ENCODE assay signal across 9 mouse cellular contexts in the genomic region with DNA sequence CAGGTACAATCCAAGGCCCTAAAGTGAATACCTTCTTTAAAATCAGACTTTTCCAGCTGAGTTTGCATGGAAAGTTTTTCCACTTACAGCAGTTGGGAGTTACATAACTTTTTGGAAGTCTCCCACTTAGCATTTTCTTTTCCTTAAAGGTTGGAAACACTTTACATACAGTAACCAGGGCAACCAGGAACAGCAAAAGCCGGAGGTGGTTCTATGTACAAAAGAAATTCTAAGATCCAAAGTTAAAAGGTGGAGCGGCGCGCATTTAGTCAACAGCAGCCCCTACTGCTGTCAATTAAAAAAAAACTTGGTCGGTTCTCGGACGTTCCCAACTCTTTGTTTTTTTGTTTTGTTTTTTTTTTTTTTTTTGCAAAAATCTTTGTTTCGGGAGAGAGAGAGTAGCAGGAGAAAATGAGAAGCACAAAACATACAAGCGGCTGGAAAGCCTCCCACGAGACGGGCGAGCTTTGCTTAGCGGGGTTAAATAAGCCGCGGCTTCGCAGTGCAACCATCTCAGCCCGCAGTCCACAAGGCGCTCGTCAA. TPM values are rescaled to one million over a fixed set of nuclear protein-coding genes. Genes with fewer than 3 reads are reported as not detected.
DNase-seq lines count a peak whose midpoint lies in the region; ATAC-seq and TF ChIP-seq lines count a peak whose summit lies in the region.
"Had no signal": no experiment of that assay in that cellular context is flagged by ENCODE, and none has a peak within 500 bp of the region (broad histone marks: within the 10 kb centered on the region; RNA-seq: fewer than 3 reads in every experiment).

No protein-coding gene starts in this region.

- intact Hi-C loops in gastrocnemius, postnatal 36 days (cut with DNase I) = no loop called here

- WGBS in heart, embryonic 14.5 days = under 1% methylated on average over 19 of the region's 19 CpGs
- WGBS in embryonic facial prominence, embryonic 15.5 days = under 1% methylated on average over 19 of the region's 19 CpGs
- under 1% methylated on average over 19 of the region's 19 CpGs for WGBS in kidney, postnatal 0 days
- under 1% methylated on average over 19 of the region's 19 CpGs for WGBS in midbrain, embryonic 13.5 days

- H3K9ac ChIP-seq in heart, embryonic 14.5 days (ENCODE audit: low read length) = peak overlapping the region; percentile 85
- H3K9ac ChIP-seq in ES-E14 (ENCODE audit: insufficient read depth, low read depth, low read length, poor library complexity, severe bottlenecking) = peak overlapping the region; percentile 94
- peak overlapping the region; percentile 79 for H3K9ac ChIP-seq in embryonic facial prominence, embryonic 15.5 days
- peak overlapping the region; percentile 94 for H3K9ac ChIP-seq in kidney, postnatal 0 days (ENCODE audit: low read depth, low read length)
- peak overlapping the region; percentile 88 for H3K9ac ChIP-seq in midbrain, embryonic 13.5 days (replicated peaks)

- H3K27me3 ChIP-seq in heart, embryonic 14.5 days (ENCODE audit: control insufficient read depth, insufficient read depth, low read length) = no peaks in the 10 kb centered on the region
- no peaks in the 10 kb centered on the region for H3K27me3 ChIP-seq in embryonic facial prominence, embryonic 15.5 days
- H3K27me3 ChIP-seq in kidney, postnatal 0 days (ENCODE audit: insufficient read depth, low read length) = no peaks in the 10 kb centered on the region
- H3K27me3 ChIP-seq in midbrain, embryonic 13.5 days = no peaks in the 10 kb centered on the region

- peak overlapping the region; percentile 81 to 99 for H3K4me3 ChIP-seq in heart, embryonic 14.5 days (ENCODE audit: control insufficient read depth in 1 of 2, insufficient read depth in 1 of 2, low read depth in 1 of 2, low read length in 2 of 2)
- H3K4me3 ChIP-seq in ES-E14 (ENCODE audit: insufficient read depth in 1 of 2, low read depth in 1 of 2, low read length in 2 of 2, poor library complexity in 1 of 2, severe bottlenecking in 1 of 2) = peak overlapping the region; percentile 76 to 90
- peak overlapping the region; percentile 84 for H3K4me3 ChIP-seq in embryonic facial prominence, embryonic 15.5 days (replicated peaks)
- peak overlapping the region; percentile 88 for H3K4me3 ChIP-seq in kidney, postnatal 0 days (replicated peaks; ENCODE audit: low read depth, low read length)
- H3K4me3 ChIP-seq in midbrain, embryonic 13.5 days (replicated peaks) = peak overlapping the region; percentile 85

- ATAC-seq in heart, embryonic 14.5 days (ENCODE audit: insufficient number of reproducible peaks, insufficient read depth, low FRiP score, low read depth) = no peak
- no peak for ATAC-seq in embryonic facial prominence, embryonic 15.5 days (ENCODE audit: insufficient number of reproducible peaks, low FRiP score, low TSS enrichment, low read depth)
- ATAC-seq in kidney, postnatal 0 days (replicated peaks; ENCODE audit: low FRiP score, low read depth) = no peak
- ATAC-seq in midbrain, embryonic 13.5 days = no peak

- DNase-seq in heart, adult 8-10 months (ENCODE audit: low spot score) = no peak
- DNase-seq in ES-E14 (ENCODE audit: low read depth, low spot score) = no peak
- peak; percentile 62 for DNase-seq in kidney, postnatal 0 days (ENCODE audit: low spot score)
- DNase-seq in thymus, postnatal 14 days = no peak
- DNase-seq in gastrocnemius, postnatal 36 days = no peak

- H3K4me2 ChIP-seq in heart, embryonic 14.5 days (ENCODE audit: low read length) = peak overlapping the region; percentile 84
- peak overlapping the region; percentile 56 for H3K4me2 ChIP-seq in embryonic facial prominence, embryonic 15.5 days (replicated peaks)
- H3K4me2 ChIP-seq in kidney, postnatal 0 days (ENCODE audit: low read length) = peak overlapping the region; percentile 57
- H3K4me2 ChIP-seq in midbrain, embryonic 13.5 days (replicated peaks) = peak overlapping the region; percentile 72

- H3K4me1 ChIP-seq in heart, embryonic 14.5 days (ENCODE audit: control insufficient read depth in 2 of 2, insufficient read depth in 2 of 2, low read length in 2 of 2) = peaks cover 5 to 9% of the 10 kb centered on the region in 2 experiments
- H3K4me1 ChIP-seq in ES-E14 (ENCODE audit: control insufficient read depth in 2 of 2, insufficient read depth in 2 of 2, low read length in 2 of 2, poor library complexity in 1 of 2) = peaks cover 0 to 5% of the 10 kb centered on the region in 2 experiments; a peak in 1 of 4 replicates
- H3K4me1 ChIP-seq in embryonic facial prominence, embryonic 15.5 days = peaks cover 12% of the 10 kb centered on the region
- H3K4me1 ChIP-seq in kidney, postnatal 0 days (replicated peaks; ENCODE audit: insufficient read depth, low read length) = no peaks in the 10 kb centered on the region
- H3K4me1 ChIP-seq in midbrain, embryonic 13.5 days (replicated peaks) = peaks cover 24% of the 10 kb centered on the region

- no peaks in the 10 kb centered on the region for H3K9me3 ChIP-seq in heart, embryonic 14.5 days (ENCODE audit: control insufficient read depth, low read length)
- H3K9me3 ChIP-seq in ES-E14 (ENCODE audit: control insufficient read depth, insufficient read depth, low read depth, low read length) = no peaks in the 10 kb centered on the region
- no peaks in the 10 kb centered on the region for H3K9me3 ChIP-seq in embryonic facial prominence, embryonic 15.5 days (replicated peaks)
- no peaks in the 10 kb centered on the region for H3K9me3 ChIP-seq in kidney, postnatal 0 days (replicated peaks; ENCODE audit: low read length)
- H3K9me3 ChIP-seq in midbrain, embryonic 13.5 days = no peaks in the 10 kb centered on the region

- H3K36me3 ChIP-seq in heart, embryonic 14.5 days (ENCODE audit: control insufficient read depth, insufficient read depth, low read length) = peaks cover 21% of the 10 kb centered on the region
- peaks cover 13% of the 10 kb centered on the region for H3K36me3 ChIP-seq in ES-E14 (ENCODE audit: control insufficient read depth, insufficient read depth, low read length, poor library complexity, severe bottlenecking)
- peaks cover 20% of the 10 kb centered on the region; the same call in 1 of the 2 replicates for H3K36me3 ChIP-seq in embryonic facial prominence, embryonic 15.5 days
- H3K36me3 ChIP-seq in kidney, postnatal 0 days (ENCODE audit: insufficient read depth, low read length) = peaks cover 12% of the 10 kb centered on the region
- peaks cover 20% of the 10 kb centered on the region for H3K36me3 ChIP-seq in midbrain, embryonic 13.5 days

- peak overlapping the region; percentile 72 to 91 for H3K27ac ChIP-seq in heart, embryonic 14.5 days (replicated peaks in 1 of 2; ENCODE audit: control insufficient read depth in 1 of 2, insufficient read depth in 1 of 2, low read depth in 2 of 2, low read length in 2 of 2)
- peak overlapping the region; percentile 73 for H3K27ac ChIP-seq in ES-E14 (ENCODE audit: insufficient read depth, low read depth, low read length, poor library complexity, severe bottlenecking)
- H3K27ac ChIP-seq in embryonic facial prominence, embryonic 15.5 days (replicated peaks) = peak overlapping the region; percentile 89
- peak overlapping the region; percentile 95 for H3K27ac ChIP-seq in kidney, postnatal 0 days
- H3K27ac ChIP-seq in midbrain, embryonic 13.5 days = peak overlapping the region; percentile 87

- TF ChIP-seq CTCF in kidney, postnatal 0 days (IDR thresholded peaks at IDR 0.05; ENCODE audit: low read depth) = no peak

- in situ Hi-C loops in ES-E14 (cut with MboI; ENCODE audit: low sequenced_read_pairs in 2 of 2, unreplicated experiment in 2 of 2) = no loop called here

RNA-seq across cellular contexts. Expression of gene Snw1, which starts 0.6 kb away (rescaled TPM):
- 78.0 and 84.0 TPM in 2 replicates for polyA plus RNA-seq in heart, embryonic 14.5 days (2014; fragmentation: Nextera tagmentation; extraction: Ambion mirVana)
- total RNA-seq in heart, adult 8-10 months (2022) = 10 to 100 TPM; 40.2 to 51.7 (median 44.9) TPM
- 70.3 and 85.1 TPM in 2 replicates for total RNA-seq in ES-E14 (2012; rRNA removed)
- polyA plus RNA-seq in embryonic facial prominence, embryonic 15.5 days (2015; fragmentation: Nextera tagmentation; extraction: Ambion mirVana) = 113 and 121 TPM in 2 replicates
- 130 and 132 TPM in 2 replicates for polyA plus RNA-seq in kidney, postnatal 0 days (2015; fragmentation: Nextera tagmentation; extraction: Ambion mirVana)
- polyA plus RNA-seq in midbrain, embryonic 13.5 days (2015; fragmentation: Nextera tagmentation; extraction: Ambion mirVana) = 132 and 135 TPM in 2 replicates
- total RNA-seq in gastrocnemius, postnatal 36 days (2021) = 10 to 100 TPM; 39.0 to 47.6 TPM

RNA-seq across cellular contexts. Expression of gene Gm5788, which starts 23.0 kb away (rescaled TPM):
- polyA plus RNA-seq in heart, embryonic 14.5 days (2014; fragmentation: Nextera tagmentation; extraction: Ambion mirVana) = not detected in 2 replicates
- not detected for total RNA-seq in heart, adult 8-10 months (2022)
- total RNA-seq in ES-E14 (2012; rRNA removed) = 6.4 and 8.2 TPM in 2 replicates
- polyA plus RNA-seq in embryonic facial prominence, embryonic 15.5 days (2015; fragmentation: Nextera tagmentation; extraction: Ambion mirVana) = not detected in 2 replicates
- polyA plus RNA-seq in kidney, postnatal 0 days (2015; fragmentation: Nextera tagmentation; extraction: Ambion mirVana) = not detected in 2 replicates
- polyA plus RNA-seq in midbrain, embryonic 13.5 days (2015; fragmentation: Nextera tagmentation; extraction: Ambion mirVana) = not detected in 2 replicates
- not detected for total RNA-seq in gastrocnemius, postnatal 36 days (2021)
- total RNA-seq: adrenal gland, postnatal 36 days had no signal

RNA-seq across cellular contexts. Expression of gene Alkbh1, which starts 27.7 kb away (rescaled TPM):
- 29.5 and 36.1 TPM in 2 replicates for polyA plus RNA-seq in heart, embryonic 14.5 days (2014; fragmentation: Nextera tagmentation; extraction: Ambion mirVana)
- 10 to 100 TPM in 2 of 4 experiments, 1 to 10 TPM in 2; 7.9 to 11.0 (median 9.7) TPM for total RNA-seq in heart, adult 8-10 months (2022)
- 90.0 and 116 TPM in 2 replicates for total RNA-seq in ES-E14 (2012; rRNA removed)
- 60.7 and 61.0 TPM in 2 replicates for polyA plus RNA-seq in embryonic facial prominence, embryonic 15.5 days (2015; fragmentation: Nextera tagmentation; extraction: Ambion mirVana)
- 24.1 and 27.7 TPM in 2 replicates for polyA plus RNA-seq in kidney, postnatal 0 days (2015; fragmentation: Nextera tagmentation; extraction: Ambion mirVana)
- 45.3 and 50.1 TPM in 2 replicates for polyA plus RNA-seq in midbrain, embryonic 13.5 days (2015; fragmentation: Nextera tagmentation; extraction: Ambion mirVana)
- 1 to 10 TPM; 3.5 to 6.7 TPM for total RNA-seq in gastrocnemius, postnatal 36 days (2021)

RNA-seq across cellular contexts. Expression of gene Slirp, which starts 27.8 kb away (rescaled TPM):
- 248 and 265 TPM in 2 replicates for polyA plus RNA-seq in heart, embryonic 14.5 days (2014; fragmentation: Nextera tagmentation; extraction: Ambion mirVana)
- total RNA-seq in heart, adult 8-10 months (2022) = 100 to 1,000 TPM; 162 to 197 (median 180) TPM
- 124 and 175 TPM in 2 replicates for total RNA-seq in ES-E14 (2012; rRNA removed)
- 276 and 281 TPM in 2 replicates for polyA plus RNA-seq in embryonic facial prominence, embryonic 15.5 days (2015; fragmentation: Nextera tagmentation; extraction: Ambion mirVana)
- 289 and 348 TPM in 2 replicates for polyA plus RNA-seq in kidney, postnatal 0 days (2015; fragmentation: Nextera tagmentation; extraction: Ambion mirVana)
- polyA plus RNA-seq in midbrain, embryonic 13.5 days (2015; fragmentation: Nextera tagmentation; extraction: Ambion mirVana) = 305 and 312 TPM in 2 replicates
- total RNA-seq in gastrocnemius, postnatal 36 days (2021) = 100 to 1,000 TPM; 139 to 146 TPM

RNA-seq across cellular contexts. Expression of gene Gm8300, which starts 42.6 kb away (rescaled TPM):
- polyA plus RNA-seq in heart, embryonic 14.5 days (2014; fragmentation: Nextera tagmentation; extraction: Ambion mirVana) = not detected in 2 replicates
- total RNA-seq in heart, adult 8-10 months (2022) = not detected
- 21.0 and 24.1 TPM in 2 replicates for total RNA-seq in ES-E14 (2012; rRNA removed)
- polyA plus RNA-seq in embryonic facial prominence, embryonic 15.5 days (2015; fragmentation: Nextera tagmentation; extraction: Ambion mirVana) = not detected in 2 replicates
- polyA plus RNA-seq in kidney, postnatal 0 days (2015; fragmentation: Nextera tagmentation; extraction: Ambion mirVana) = not detected in 2 replicates
- not detected in 2 replicates for polyA plus RNA-seq in midbrain, embryonic 13.5 days (2015; fragmentation: Nextera tagmentation; extraction: Ambion mirVana)
- not detected for total RNA-seq in gastrocnemius, postnatal 36 days (2021)
- total RNA-seq: adrenal gland, postnatal 36 days had no signal
